Mouse (Mus musculus) monocyte, adult 5-6 weeks (primary cell): Measurements from ENCODE around the gene Tnni3k. TPM values are rescaled to one million over a fixed set of nuclear protein-coding genes. Genes with fewer than 3 reads are reported as not detected.

Experiments
- ATAC-seq: fragments of 153-309, 156-312 bp; replicated peaks from 2 replicates; pipeline ENCODE4 v1.8.0; 2017; ENCODE audit warnings: mild to moderate bottlenecking; ENCODE audit not compliant: low TSS enrichment, insufficient number of reproducible peaks, severe bottlenecking, poor library complexity, low FRiP score
- total RNA-seq: library from RNA; stranded (forward); fragments of 200-1000, 200-491, 200-594 nt; gene quantifications from 3 replicates; pipeline ENCODE4 v1.2.3, GENCODE M21; 2017

The Tnni3k gene
- not detected in 3 replicates for total RNA-seq

GRCm38 (mm10) chr3:155055231-155055916 is at the start of gene Tnni3k:
Gene Tnni3k, minus strand, starts transcription at chr3:155055407.
- no peak for ATAC-seq

- ATAC-seq = no peak
Observed at GRCm38 (mm10) chr3:155099266-155099665, 44.1 kb upstream of the Tnni3k start.

GRCm38 (mm10) chr3:155093116-155093956 is 38.1 kb upstream of the Tnni3k start, which contains the start of the genes Fpgt and Lrriq3:
Gene Fpgt, minus strand, starts transcription at chr3:155093403.
Gene Lrriq3, plus strand, starts transcription at chr3:155093434.
- peak; percentile 96 for ATAC-seq

GRCm38 (mm10) chr3:155092081-155092480 is 36.9 kb upstream of the Tnni3k start:
- no peak for ATAC-seq

GRCm38 (mm10) chr3:155077908-155078307 is 22.7 kb upstream of the Tnni3k start:
- no peak for ATAC-seq

- no peak for ATAC-seq
Observed at GRCm38 (mm10) chr3:155059449-155059822, 4.2 kb upstream of the Tnni3k start.

GRCm38 (mm10) chr3:155058800-155059448 is 3.7 kb upstream of the Tnni3k start:
- no peak for ATAC-seq

GRCm38 (mm10) chr3:155057566-155057965 is 2.4 kb upstream of the Tnni3k start:
- no peak for ATAC-seq

- no peak for ATAC-seq
Observed at GRCm38 (mm10) chr3:155056606-155057005, 1.4 kb upstream of the Tnni3k start.

- no peak for ATAC-seq
Observed at GRCm38 (mm10) chr3:155053189-155053588, 2.0 kb downstream of the Tnni3k start.

- ATAC-seq = no peak
Observed at GRCm38 (mm10) chr3:155052021-155052420, 3.2 kb downstream of the Tnni3k start.

GRCm38 (mm10) chr3:155039012-155039836 is 16.0 kb downstream of the Tnni3k start:
- ATAC-seq = no peak

GRCm38 (mm10) chr3:155034323-155034722 is 20.9 kb downstream of the Tnni3k start:
- ATAC-seq = no peak

- no peak for ATAC-seq
Observed at GRCm38 (mm10) chr3:155030200-155030599, 25.0 kb downstream of the Tnni3k start.

GRCm38 (mm10) chr3:155002781-155003180 is 52.4 kb downstream of the Tnni3k start:
- no peak for ATAC-seq

GRCm38 (mm10) chr3:155001056-155001455 is 54.2 kb downstream of the Tnni3k start:
- no peak for ATAC-seq

- ATAC-seq = no peak
Observed at GRCm38 (mm10) chr3:154992678-154993077, 62.5 kb downstream of the Tnni3k start.

- no peak for ATAC-seq
Observed at GRCm38 (mm10) chr3:154979101-154979500, 76.1 kb downstream of the Tnni3k start.

GRCm38 (mm10) chr3:154971626-154972025 is 83.6 kb downstream of the Tnni3k start:
- ATAC-seq = no peak
